Mouse (Mus musculus) urinary bladder, postnatal 36 days (tissue): ENCODE data around the gene Stoml1.

Source experiments
- DNase-seq, 2 experiments: peaks; one replicate each; pipeline ENCODE4 v3.0.0; 2022; ENCODE audit warnings: low spot score in 2 of 2, mixed read lengths in 1 of 2

Gene Stoml1

GRCm38 (mm10) chr9:58253033-58253804 lies at the start of gene Stoml1:
Stoml1 (plus strand) TSS chr9:58253164.
- peak; percentile 94 to 96 for DNase-seq

- peak; percentile 45 to 68 for DNase-seq
Measured at GRCm38 (mm10) chr9:58203516-58204447, 49.2 kb upstream of the Stoml1 start, which contains the start of the genes Islr and Islr2. Islr (minus strand) TSS chr9:58204306. Islr2 (minus strand) TSS chr9:58204319.

GRCm38 (mm10) chr9:58204448-58205000 lies 48.4 kb upstream of the Stoml1 start:
- peak; percentile 90 to 92 for DNase-seq

- DNase-seq, result no peak
Measured at GRCm38 (mm10) chr9:58206013-58206412, 47.0 kb upstream of the Stoml1 start.

GRCm38 (mm10) chr9:58209462-58210303 lies 43.3 kb upstream of the Stoml1 start:
- DNase-seq, result no peak

- no peak for DNase-seq
Measured at GRCm38 (mm10) chr9:58210304-58210627, 42.7 kb upstream of the Stoml1 start.

- DNase-seq, result no peak
Measured at GRCm38 (mm10) chr9:58213377-58213776, 39.6 kb upstream of the Stoml1 start.

GRCm38 (mm10) chr9:58213865-58214264 lies 39.1 kb upstream of the Stoml1 start:
- no peak for DNase-seq

- DNase-seq, result no peak
Measured at GRCm38 (mm10) chr9:58214519-58215180, 38.3 kb upstream of the Stoml1 start.

GRCm38 (mm10) chr9:58216402-58216801 lies 36.6 kb upstream of the Stoml1 start:
- DNase-seq, result no peak

- no peak for DNase-seq
Measured at GRCm38 (mm10) chr9:58218539-58218938, 34.4 kb upstream of the Stoml1 start.

GRCm38 (mm10) chr9:58220218-58220903 lies 32.6 kb upstream of the Stoml1 start:
- no peak for DNase-seq

- no peak for DNase-seq
Measured at GRCm38 (mm10) chr9:58224356-58224755, 28.6 kb upstream of the Stoml1 start.

- peak; percentile 46 to 48 for DNase-seq
Measured at GRCm38 (mm10) chr9:58225915-58226913, 26.8 kb upstream of the Stoml1 start.

GRCm38 (mm10) chr9:58228777-58229466 lies 24.0 kb upstream of the Stoml1 start:
- DNase-seq, result no peak

- DNase-seq, result no peak
Measured at GRCm38 (mm10) chr9:58231746-58232145, 21.2 kb upstream of the Stoml1 start.

GRCm38 (mm10) chr9:58232374-58232773 lies 20.6 kb upstream of the Stoml1 start:
- no peak for DNase-seq

GRCm38 (mm10) chr9:58234502-58235015 lies 18.4 kb upstream of the Stoml1 start:
- DNase-seq, result no peak
